Mouse (Mus musculus) limb, embryonic 14.5 days (tissue): ENCODE measurements around the gene Zfc3h1. TPM values are rescaled to one million over a fixed set of nuclear protein-coding genes. Genes with fewer than 3 reads are reported as not detected.

Experiments
- ATAC-seq: fragments of 200-750 bp; cut with Nextera tagmentation; 2 replicates; pipeline ENCODE4 v1.8.0; 2017; ENCODE audit warnings: low read depth, moderate number of reproducible peaks, moderate TSS enrichment; ENCODE audit not compliant: low FRiP score
- DNase-seq: peaks from one replicate; pipeline ENCODE4 v3.0.0-alpha.2; 2015; ENCODE audit warnings: low spot score
- H3K27ac ChIP-seq: fragments of 300-500 bp; sonication (generic); replicated peaks from 2 replicates; pipeline ENCODE4 v1.5.1; 2014; ENCODE audit warnings: low read depth, mild to moderate bottlenecking, low read length, moderate library complexity, mixed read lengths
- H3K27me3 ChIP-seq: fragments of 300-500 bp; sonication (generic); 2 replicates; pipeline ENCODE4 v1.6.1; 2014; ENCODE audit warnings: low read length, mixed read lengths; ENCODE audit not compliant: control insufficient read depth, insufficient read depth
- H3K36me3 ChIP-seq: fragments of 300-500 bp; sonication (generic); 2 replicates; pipeline ENCODE4 v1.6.1; 2014; ENCODE audit warnings: mild to moderate bottlenecking, low read length, moderate library complexity, mixed read lengths; ENCODE audit not compliant: control insufficient read depth, insufficient read depth
- H3K4me1 ChIP-seq: fragments of 300-500 bp; sonication (generic); 2 replicates; pipeline ENCODE4 v1.6.1; 2014; ENCODE audit warnings: antibody characterized with exemption, low read length, mixed read lengths; ENCODE audit not compliant: control insufficient read depth, insufficient read depth
- H3K4me2 ChIP-seq: fragments of 300-500 bp; sonication (generic); replicated peaks from 2 replicates; pipeline ENCODE4 v1.6.1; 2014; ENCODE audit warnings: low read depth, mild to moderate bottlenecking, low read length, moderate library complexity; ENCODE audit not compliant: severe bottlenecking
- H3K4me3 ChIP-seq: fragments of 300-500 bp; sonication (generic); replicated peaks from 2 replicates; pipeline ENCODE4 v1.5.1; 2014; ENCODE audit warnings: low read length
- H3K9ac ChIP-seq: fragments of 300-500 bp; sonication (generic); 2 replicates; pipeline ENCODE4 v1.6.1; 2014; ENCODE audit warnings: mild to moderate bottlenecking, low read depth, low read length, moderate library complexity; ENCODE audit not compliant: severe bottlenecking
- H3K9me3 ChIP-seq: fragments of 300-500 bp; sonication (generic); 2 replicates; pipeline ENCODE4 v1.6.1; 2016; ENCODE audit warnings: low read length; ENCODE audit not compliant: control insufficient read depth
- POLR2A ChIP-seq: fragments of 200-500 bp; IDR thresholded peaks from 2 replicates; pipeline ENCODE4 v1.8.0; 2012; ENCODE audit warnings: inconsistent platforms, mild to moderate bottlenecking, moderate library complexity, borderline replicate concordance; ENCODE audit not compliant: insufficient read depth, insufficient read length; ENCODE audit errors: extremely low read depth
- WGBS: fragments of 180-500 bp; shearing (Covaris S2); extraction: QIAGEN DNeasy Blood & Tissue Kit; methylation state at CpG from one replicate; pipeline ENCODE4 v1.1.7; 2014; 5-methylcytosine and 5-hydroxymethylcytosine counted together
- polyA plus RNA-seq, 2 experiments: library from polyadenylated mRNA; depleted of rRNA in 1 of 2; stranded (reverse) in 1 of 2; unstranded in 1 of 2; fragments of >200 nt; fragmentation: Nextera tagmentation in 1 of 2; extraction: Ambion mirVana in 1 of 2; gene quantifications; 2 replicates each; pipeline versions ENCODE4 v1.2.1 to v1.2.3; 2012 to 2014

Gene Zfc3h1
- polyA plus RNA-seq, 2 experiments = 31.8 to 141 TPM

DNA sequence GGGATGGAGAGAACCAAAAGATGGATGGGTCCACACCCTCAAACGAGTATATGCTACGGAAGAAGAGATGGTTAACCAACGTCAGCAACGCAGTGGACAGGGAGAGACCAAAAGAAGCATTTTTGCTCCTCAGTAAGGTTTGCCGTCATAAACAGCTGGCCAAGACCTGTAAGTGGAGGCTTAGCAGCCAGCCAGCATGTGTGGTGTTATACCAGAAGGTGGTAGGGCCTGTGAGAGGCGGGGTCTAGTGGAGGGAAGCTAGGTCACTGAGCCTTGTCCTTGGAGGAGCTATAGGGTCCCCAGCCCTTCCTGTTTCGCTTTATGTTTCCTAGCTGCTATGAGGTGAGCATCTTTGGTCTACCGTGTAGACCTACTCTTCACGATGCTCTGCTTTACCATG, 91.7 kb downstream of the Zfc3h1 start:
- H3K4me1 ChIP-seq = peaks cover 9% of the 10 kb centered on the region
- TF ChIP-seq POLR2A = no peak
- no peaks in the 10 kb centered on the region for H3K27me3 ChIP-seq
- 85% methylated on average over 9 of the region's 9 CpGs for WGBS
- H3K4me3 ChIP-seq = no peak overlapping the region
- H3K4me2 ChIP-seq = no peak overlapping the region
- H3K27ac ChIP-seq = no peak overlapping the region
- ATAC-seq (no peak), DNase-seq (no peak)
- no peak overlapping the region for H3K9ac ChIP-seq
- no peaks in the 10 kb centered on the region for H3K36me3 ChIP-seq
- H3K9me3 ChIP-seq = no peaks in the 10 kb centered on the region

DNA sequence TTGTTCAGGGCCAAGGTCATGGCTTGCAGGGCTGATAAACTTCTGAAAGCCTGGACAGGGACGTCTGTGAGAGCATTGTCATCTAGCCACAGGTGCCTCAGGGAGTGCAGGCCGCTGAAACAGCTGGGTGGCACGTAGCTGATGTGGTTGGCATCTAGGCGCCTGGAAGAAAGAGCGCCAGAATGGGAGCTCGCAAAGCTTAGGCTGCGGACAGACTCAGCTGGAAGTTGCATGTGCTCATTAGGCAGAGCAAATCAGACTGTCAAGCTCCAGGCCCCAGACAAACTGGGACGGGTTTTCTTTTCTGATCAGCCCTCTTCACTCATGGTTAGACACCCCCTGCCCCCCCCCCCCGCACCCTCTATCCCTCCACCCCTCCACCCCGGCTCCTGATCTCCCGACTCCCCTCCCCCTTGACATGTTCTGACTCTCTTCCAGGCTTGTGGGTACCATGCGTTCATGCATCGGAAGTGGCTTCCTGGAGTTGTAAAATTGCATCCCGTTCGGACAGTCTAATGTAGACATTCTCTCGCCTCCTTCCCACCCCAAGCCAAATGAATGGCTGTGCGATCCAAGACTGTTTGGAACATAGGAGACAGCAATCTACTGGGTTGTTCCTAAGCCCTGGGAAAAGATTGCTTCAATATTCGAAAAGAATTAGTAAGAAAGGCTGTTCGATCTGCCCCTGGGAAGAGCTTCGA, 93.8 kb downstream of the Zfc3h1 start:
- no peak for DNase-seq
- WGBS = 10% methylated on average over 17 of the region's 20 CpGs
- H3K4me3 ChIP-seq = peak overlapping the region; percentile 21

More for the DNA sequence above, 93.8 kb downstream of the Zfc3h1 start:
- peaks cover 9% of the 10 kb centered on the region for H3K4me1 ChIP-seq
- no peaks in the 10 kb centered on the region for H3K9me3 ChIP-seq
- H3K27ac ChIP-seq = no peak overlapping the region
- peak; percentile 60 for ATAC-seq
- no peak for TF ChIP-seq POLR2A
- H3K4me2 ChIP-seq = peak overlapping the region; percentile 48
- no peaks in the 10 kb centered on the region for H3K36me3 ChIP-seq
- no peak overlapping the region; the same call in 1 of the 2 replicates for H3K9ac ChIP-seq
- H3K27me3 ChIP-seq = no peaks in the 10 kb centered on the region

Other genes starting within 250 kb of the Zfc3h1 start
- gene Tph2, start 199.9 kb upstream of the Zfc3h1 start, polyA plus RNA-seq (2012; rRNA removed) = 0.03 TPM in 2 replicates
- 0.12 TPM in 1 of 2 replicates, not detected in the other for gene Tph2, start 199.9 kb upstream of the Zfc3h1 start, polyA plus RNA-seq (2014; fragmentation: Nextera tagmentation; extraction: Ambion mirVana)
- 24.9 and 36.4 TPM in 2 replicates for gene Tbc1d15, start 133.5 kb upstream of the Zfc3h1 start, polyA plus RNA-seq (2012; rRNA removed)
- 67.4 and 78.8 TPM in 2 replicates for gene Tbc1d15, start 133.5 kb upstream of the Zfc3h1 start, polyA plus RNA-seq (2014; fragmentation: Nextera tagmentation; extraction: Ambion mirVana)
- gene Rab21, start 69.4 kb upstream of the Zfc3h1 start, polyA plus RNA-seq (2012; rRNA removed) = 19.9 and 20.3 TPM in 2 replicates
- 8.0 and 13.6 TPM in 2 replicates for gene Rab21, start 69.4 kb upstream of the Zfc3h1 start, polyA plus RNA-seq (2014; fragmentation: Nextera tagmentation; extraction: Ambion mirVana)
- gene Tmem19, start 22.5 kb upstream of the Zfc3h1 start, polyA plus RNA-seq (2012; rRNA removed) = 18.2 and 19.2 TPM in 2 replicates
- 26.4 and 30.1 TPM in 2 replicates for gene Tmem19, start 22.5 kb upstream of the Zfc3h1 start, polyA plus RNA-seq (2014; fragmentation: Nextera tagmentation; extraction: Ambion mirVana)
- 12.5 and 12.9 TPM in 2 replicates for gene Thap2, start 516 bp upstream of the Zfc3h1 start, polyA plus RNA-seq (2012; rRNA removed)
- gene Thap2, start 516 bp upstream of the Zfc3h1 start, polyA plus RNA-seq (2014; fragmentation: Nextera tagmentation; extraction: Ambion mirVana) = 17.1 and 20.1 TPM in 2 replicates
- not detected in 2 replicates for gene A930009A15Rik, start 185.0 kb downstream of the Zfc3h1 start, polyA plus RNA-seq (2012; rRNA removed)
- gene A930009A15Rik, start 185.0 kb downstream of the Zfc3h1 start, polyA plus RNA-seq (2014; fragmentation: Nextera tagmentation; extraction: Ambion mirVana) = not detected in 2 replicates
- gene Lgr5, start 202.8 kb downstream of the Zfc3h1 start, polyA plus RNA-seq (2012; rRNA removed) = 12.2 and 15.2 TPM in 2 replicates
- 9.6 and 15.8 TPM in 2 replicates for gene Lgr5, start 202.8 kb downstream of the Zfc3h1 start, polyA plus RNA-seq (2014; fragmentation: Nextera tagmentation; extraction: Ambion mirVana)